In genomic region chr19:5411961-5412360, GRCm38 (mm10) we compare ENCODE assay signal across 33 mouse cellular contexts. TPM values are rescaled to one million over a fixed set of nuclear protein-coding genes. Genes with fewer than 3 reads are reported as not detected.
DNase-seq lines count a peak whose midpoint lies in the region; ATAC-seq and TF ChIP-seq lines count a peak whose summit lies in the region.
"Had no signal": no experiment of that assay in that cellular context is flagged by ENCODE, and none has a peak within 500 bp of the region (broad histone marks: within the 10 kb centered on the region; RNA-seq: fewer than 3 reads in every experiment).

No protein-coding gene starts in this region.

- no peak for TF ChIP-seq POLR2A in myocyte (IDR thresholded peaks at IDR 0.05; ENCODE audit: insufficient read length, low read depth)

- peak; percentile 20; the same call in 1 of the 2 replicates for ATAC-seq in frontal cortex, adult (ENCODE audit: low TSS enrichment)
- ATAC-seq: forebrain, embryonic 14.5 days; hindbrain, embryonic 16.5 days had no signal

- H3K4me3 ChIP-seq in myocyte: no peak overlapping the region
- H3K4me3 ChIP-seq: embryonic facial prominence, embryonic 12.5 days; layer of hippocampus, adult 2 months; midbrain, embryonic 10.5 days had no signal

- H3ac ChIP-seq in myocyte (ENCODE audit: control insufficient read depth, insufficient read length): no peak overlapping the region

- H3K36me3 ChIP-seq in myocyte (ENCODE audit: control insufficient read depth, insufficient read depth): no peaks in the 10 kb centered on the region
- H3K36me3 ChIP-seq: embryonic facial prominence, embryonic 12.5 days had no signal

- no peak for DNase-seq in frontal cortex, postnatal 36 days (ENCODE audit: low spot score in 2 of 2)
- peak; percentile 98 for DNase-seq in heart, adult 11 months
- no peak for DNase-seq in heart, postnatal 4 days
- peak; percentile 28 for DNase-seq in R1 (ENCODE audit: low read depth, low spot score)
- no peak for DNase-seq in cerebellum, adult 9-10 months
- DNase-seq: adrenal gland, adult 8-10 months; cerebellum, adult 8-10 months; cerebellum, postnatal 36 days; heart, postnatal 14 days; kidney, adult 2 months; liver; lung, embryonic 14.5 days; lung, postnatal 14 days had no signal

- H3K27me3 ChIP-seq in myocyte (ENCODE audit: control insufficient read depth, insufficient read depth, insufficient read length): no peaks in the 10 kb centered on the region
- H3K27me3 ChIP-seq: CH12.LX; embryonic facial prominence, embryonic 12.5 days had no signal

- no peaks in the 10 kb centered on the region for H3K79me2 ChIP-seq in myocyte (ENCODE audit: control insufficient read depth, insufficient read depth)

- H3K4me2 ChIP-seq in myocyte (ENCODE audit: low read depth): peak overlapping the region; percentile 39
- H3K4me2 ChIP-seq: embryonic facial prominence, embryonic 12.5 days; lung, embryonic 14.5 days had no signal

TF ChIP-seq in myocyte, 11 proteins besides CTCF, POLR2A, EP300 and RAD21:
- TF ChIP-seq REST (IDR thresholded peaks at IDR 0.05; ENCODE audit: insufficient read depth, insufficient read length) (no peak), MYOD1 (IDR thresholded peaks at IDR 0.05; ENCODE audit: control insufficient read depth in 1 of 3, insufficient read length in 2 of 3, low read depth in 2 of 3) (peak in 1 of 3 experiments; percentile 58), CEBPB (IDR thresholded peaks at IDR 0.05; ENCODE audit: insufficient read depth, poor library complexity, severe bottlenecking) (no peak), MAX (IDR thresholded peaks at IDR 0.05; ENCODE audit: low read depth) (no peak), MYOG (IDR thresholded peaks at IDR 0.05; ENCODE audit: control insufficient read depth in 1 of 3, insufficient read depth in 1 of 3, insufficient read length in 2 of 3, low read depth in 2 of 3) (peak in 2 of 3 experiments; percentile 35 to 76), USF1 (IDR thresholded peaks at IDR 0.05; ENCODE audit: low read depth) (peak; percentile 43), E2F4 (IDR thresholded peaks at IDR 0.05; ENCODE audit: insufficient read depth) (no peak)
TF ChIP-seq in myocyte: peak in this region for 3.

RNA-seq across cellular contexts. Expression of gene Tsga10ip, which starts 9.6 kb away (rescaled TPM):
- under 1 TPM; 0.45 to 0.48 TPM for total RNA-seq in heart, postnatal 4 days (2021)
- polyA plus RNA-seq in myocyte (2012; fragmentation: generic; extraction: Trizol): 0.37 TPM
- total RNA-seq: granulocyte monocyte progenitor cell, adult 5-6 weeks; layer of hippocampus, postnatal 25 days; left cerebral cortex, adult 8-10 months; left cerebral cortex, postnatal 36 days; megakaryocyte progenitor cell, adult 5-6 weeks; midbrain, postnatal 0 days had no signal
- polyA plus RNA-seq: forebrain, embryonic 14.5 days; frontal cortex, adult 2 months; hindbrain, embryonic 16.5 days; lung, embryonic 14.5 days; neural tube, embryonic 14.5 days; stomach, embryonic 14.5 days had no signal

RNA-seq across cellular contexts. Expression of gene Drap1, which starts 12.8 kb away (rescaled TPM):
- 100 to 1,000 TPM; 231 to 246 TPM for total RNA-seq in heart, postnatal 4 days (2021)
- 481 TPM for polyA plus RNA-seq in myocyte (2012; fragmentation: generic; extraction: Trizol)

RNA-seq across cellular contexts. Expression of gene AI837181, which starts 13.0 kb away (rescaled TPM):
- 10 to 100 TPM; 35.2 to 35.3 TPM for total RNA-seq in heart, postnatal 4 days (2021)
- 69.9 TPM for polyA plus RNA-seq in myocyte (2012; fragmentation: generic; extraction: Trizol)

RNA-seq across cellular contexts. Expression of gene Sart1, which starts 23.5 kb away (rescaled TPM):
- total RNA-seq in heart, postnatal 4 days (2021): 10 to 100 TPM; 52.6 to 54.1 TPM
- polyA plus RNA-seq in myocyte (2012; fragmentation: generic; extraction: Trizol): 55.6 TPM

RNA-seq across cellular contexts. Expression of gene Fosl1, which starts 35.4 kb away (rescaled TPM):
- total RNA-seq in heart, postnatal 4 days (2021): not detected
- 15.4 TPM for polyA plus RNA-seq in myocyte (2012; fragmentation: generic; extraction: Trizol)
- total RNA-seq: CH12.LX; heart, postnatal 14 days; layer of hippocampus, adult 2 months; layer of hippocampus, postnatal 25 days; left cerebral cortex, adult 8-10 months; left cerebral cortex, postnatal 36 days had no signal
- polyA plus RNA-seq: embryonic facial prominence, embryonic 12.5 days; forebrain, embryonic 14.5 days; heart, embryonic 14.5 days; hindbrain, embryonic 11.5 days; hindbrain, embryonic 16.5 days; intestine, embryonic 14.5 days; lung, embryonic 14.5 days; midbrain, embryonic 10.5 days; midbrain, postnatal 0 days; neural tube, embryonic 14.5 days; stomach, embryonic 14.5 days had no signal

Comparison
In these comparisons a context has a peak if more than half of its experiments do, and no peak if none do; other contexts are left out.
1. DNase-seq: peak in heart, adult 11 months (single experiment) and R1 (single experiment); none in frontal cortex, postnatal 36 days (0 of 2), heart, postnatal 4 days (single experiment) and cerebellum, adult 9-10 months (single experiment).